Comparison of ENCODE assay signal across 17 mouse cellular contexts in the genomic region with DNA sequence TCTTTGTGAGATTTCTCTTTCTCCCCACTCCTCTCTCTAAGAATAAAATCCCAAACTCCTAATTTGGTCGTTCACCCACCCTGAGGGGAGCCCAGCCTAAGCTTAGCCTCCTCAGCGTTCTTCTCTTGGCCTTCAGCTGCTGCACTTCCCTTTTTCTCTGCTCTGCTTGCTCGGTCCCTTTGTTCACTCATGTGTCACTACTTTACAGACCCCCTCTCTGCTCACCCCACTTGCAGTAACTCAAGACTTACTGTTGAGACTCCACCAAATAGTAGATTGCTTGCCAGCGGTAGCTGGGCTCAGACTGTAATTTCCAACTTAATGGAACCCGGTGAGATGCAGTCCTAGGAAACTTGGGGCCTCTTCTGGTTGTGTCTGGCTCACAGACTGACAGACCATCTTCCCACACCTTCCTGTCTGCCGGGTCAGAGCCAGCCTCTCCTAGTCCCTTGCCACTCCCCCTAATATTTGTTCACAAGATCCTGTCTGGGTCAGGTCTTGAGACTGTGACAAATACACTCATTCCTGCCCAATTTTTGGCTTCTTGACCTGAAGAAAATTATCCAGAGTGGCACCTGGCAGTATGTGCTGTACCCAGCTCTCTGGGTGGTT.
DNase-seq lines count a peak whose midpoint lies in the region; ATAC-seq and TF ChIP-seq lines count a peak whose summit lies in the region.
"Had no signal": no experiment of that assay in that cellular context is flagged by ENCODE, and none has a peak within 500 bp of the region (broad histone marks: within the 10 kb centered on the region; RNA-seq: fewer than 3 reads in every experiment).

No protein-coding gene starts in this region.

- TF ChIP-seq CTCF in bone marrow, adult 2 months (IDR thresholded peaks at IDR 0.05; ENCODE audit: control insufficient read depth, insufficient read depth, low read length) = no peak

- peak; percentile 24 for DNase-seq in layer of hippocampus, adult 9-11 months
- DNase-seq in layer of hippocampus, adult 8-10 months (ENCODE audit: low spot score in 2 of 2) = no peak
- DNase-seq in B cell, adult 2 months = peak; percentile 19 to 30
- no peak for DNase-seq in frontal cortex, postnatal 10 days (ENCODE audit: low spot score in 2 of 2)
- DNase-seq in forebrain, embryonic 11.5 days (ENCODE audit: low spot score) = no peak
- DNase-seq: cerebellum, adult 11 months; cerebellum, postnatal 36 days; kidney, adult 8-10 months; liver, postnatal 0 days; thymus, postnatal 4 days had no signal

- ATAC-seq in forebrain, embryonic 11.5 days (replicated peaks; ENCODE audit: low FRiP score) = no peak
- ATAC-seq: hindbrain, embryonic 16.5 days; liver, postnatal 0 days had no signal

- TF ChIP-seq POLR2A in bone marrow, adult 2 months (IDR thresholded peaks at IDR 0.05; ENCODE audit: borderline replicate concordance, control insufficient read depth, low read depth, low read length) = no peak

- no peaks in the 10 kb centered on the region for H3K9me3 ChIP-seq in megakaryocyte, embryonic 14.5 days
- no peaks in the 10 kb centered on the region for H3K9me3 ChIP-seq in forebrain, embryonic 11.5 days (ENCODE audit: control insufficient read depth, low read length)
- H3K9me3 ChIP-seq: embryonic facial prominence, embryonic 12.5 days; limb, embryonic 15.5 days; midbrain, embryonic 12.5 days had no signal

- H3K4me2 ChIP-seq in forebrain, embryonic 11.5 days (ENCODE audit: low read depth, low read length, severe bottlenecking) = no peak overlapping the region
- H3K4me2 ChIP-seq: embryonic facial prominence, embryonic 12.5 days; limb, embryonic 15.5 days; midbrain, embryonic 12.5 days had no signal

- H3K9ac ChIP-seq in forebrain, embryonic 11.5 days (ENCODE audit: low read length) = no peak overlapping the region
- H3K9ac ChIP-seq: embryonic facial prominence, embryonic 12.5 days; limb, embryonic 15.5 days; liver, postnatal 0 days; midbrain, embryonic 12.5 days had no signal

- peaks cover 21% of the 10 kb centered on the region for H3K36me3 ChIP-seq in megakaryocyte, embryonic 14.5 days (replicated peaks; ENCODE audit: low read length)
- no peaks in the 10 kb centered on the region for H3K36me3 ChIP-seq in forebrain, embryonic 11.5 days (ENCODE audit: control insufficient read depth, insufficient read depth, low read length)
- H3K36me3 ChIP-seq: embryonic facial prominence, embryonic 12.5 days; limb, embryonic 15.5 days; midbrain, embryonic 12.5 days had no signal

- no peaks in the 10 kb centered on the region for H3K27me3 ChIP-seq in megakaryocyte, embryonic 14.5 days (replicated peaks)
- H3K27me3 ChIP-seq in forebrain, embryonic 11.5 days (ENCODE audit: control insufficient read depth, insufficient read depth, low read length) = no peaks in the 10 kb centered on the region
- H3K27me3 ChIP-seq: embryonic facial prominence, embryonic 12.5 days; limb, embryonic 15.5 days had no signal

- WGBS in bone marrow, adult 2 months = 10% methylated on average over 6 of the region's 6 CpGs
- WGBS in forebrain, embryonic 11.5 days = 66% methylated on average over 6 of the region's 6 CpGs

- no peaks in the 10 kb centered on the region; the same call in 1 of the 2 replicates for H3K4me1 ChIP-seq in bone marrow, adult 2 months (ENCODE audit: control insufficient read depth, insufficient read depth, low read length)
- peaks cover 52% of the 10 kb centered on the region for H3K4me1 ChIP-seq in megakaryocyte, embryonic 14.5 days
- H3K4me1 ChIP-seq in forebrain, embryonic 11.5 days (replicated peaks; ENCODE audit: control insufficient read depth, insufficient read depth, low read length) = no peaks in the 10 kb centered on the region
- H3K4me1 ChIP-seq: midbrain, embryonic 12.5 days had no signal

- no peak overlapping the region for H3K4me3 ChIP-seq in bone marrow, adult 2 months (replicated peaks; ENCODE audit: control insufficient read depth, low read depth, low read length)
- H3K4me3 ChIP-seq in megakaryocyte, embryonic 14.5 days (replicated peaks) = peak overlapping the region; percentile 75
- no peak overlapping the region for H3K4me3 ChIP-seq in forebrain, embryonic 11.5 days (ENCODE audit: low read depth, low read length)
- H3K4me3 ChIP-seq: embryonic facial prominence, embryonic 12.5 days; limb, embryonic 15.5 days; midbrain, embryonic 12.5 days; myocyte had no signal

- H3K27ac ChIP-seq in bone marrow, adult 2 months (ENCODE audit: control insufficient read depth, insufficient read depth, low read depth, low read length, poor library complexity) = peak overlapping the region; percentile 50; the same call in 1 of the 2 replicates
- H3K27ac ChIP-seq in forebrain, embryonic 11.5 days (ENCODE audit: low read depth, low read length) = no peak overlapping the region
- H3K27ac ChIP-seq: embryonic facial prominence, embryonic 12.5 days; limb, embryonic 15.5 days; midbrain, embryonic 12.5 days had no signal

Comparison
In these comparisons a context has a peak if more than half of its experiments do, and no peak if none do; other contexts are left out.
1. DNase-seq: peak in layer of hippocampus, adult 9-11 months (single experiment) and B cell, adult 2 months (2 of 2); none in layer of hippocampus, adult 8-10 months (0 of 2), frontal cortex, postnatal 10 days (0 of 2) and forebrain, embryonic 11.5 days (single experiment).